Mouse (Mus musculus): ENCODE measurements around the gene Upk1b. TPM values are rescaled to one million over a fixed set of nuclear protein-coding genes. Genes with fewer than 3 reads are reported as not detected.

Gene Upk1b
- total and polyA plus RNA-seq, 2 experiments from 2014 or later, result 0.62 to 1.3 TPM

GRCm38 (mm10) chr16:38774964-38775746, 25.0 kb downstream of the Upk1b start:
- H3K4me2 ChIP-seq (ENCODE audit: low read depth), result no peak overlapping the region
- no peaks in the 10 kb centered on the region for H3K36me3 ChIP-seq (ENCODE audit: insufficient read depth)
- no peak for TF ChIP-seq CTCF (IDR thresholded peaks at IDR 0.05; ENCODE audit: low read depth)
- no peak overlapping the region for H3K4me3 ChIP-seq (ENCODE audit: low read depth, low read length)
- whole genome bisulfite sequencing, result 70% methylated on average over 7 of the region's 7 CpGs
- H3K9ac ChIP-seq, result no peak overlapping the region
- no peak for DNase-seq
- H3K4me1 ChIP-seq (ENCODE audit: insufficient read depth), result no peaks in the 10 kb centered on the region
- H3K27me3 ChIP-seq (ENCODE audit: insufficient read depth, low read length), result no peaks in the 10 kb centered on the region
- ATAC-seq, result no peak
- no peaks in the 10 kb centered on the region for H3K9me3 ChIP-seq (ENCODE audit: low read length)
- H3K27ac ChIP-seq (ENCODE audit: low read depth, low read length), result no peak overlapping the region

GRCm38 (mm10) chr16:38772906-38773496, 27.1 kb downstream of the Upk1b start:
- no peak overlapping the region for H3K4me2 ChIP-seq (ENCODE audit: low read depth)
- no peak for DNase-seq
- no peak overlapping the region for H3K9ac ChIP-seq
- no peak overlapping the region for H3K4me3 ChIP-seq (ENCODE audit: low read depth, low read length)
- no peak overlapping the region for H3K27ac ChIP-seq (ENCODE audit: low read depth, low read length)
- TF ChIP-seq CTCF (IDR thresholded peaks at IDR 0.05; ENCODE audit: low read depth), result no peak
- WGBS, result 46% methylated on average over 12 of the region's 12 CpGs
- H3K27me3 ChIP-seq (ENCODE audit: insufficient read depth, low read length), result no peaks in the 10 kb centered on the region
- no peaks in the 10 kb centered on the region for H3K4me1 ChIP-seq (ENCODE audit: insufficient read depth)
- no peak for ATAC-seq
- peaks cover 13% of the 10 kb centered on the region; the same call in 1 of the 2 replicates for H3K36me3 ChIP-seq (ENCODE audit: insufficient read depth)
- no peaks in the 10 kb centered on the region for H3K9me3 ChIP-seq (ENCODE audit: low read length)

DNA sequence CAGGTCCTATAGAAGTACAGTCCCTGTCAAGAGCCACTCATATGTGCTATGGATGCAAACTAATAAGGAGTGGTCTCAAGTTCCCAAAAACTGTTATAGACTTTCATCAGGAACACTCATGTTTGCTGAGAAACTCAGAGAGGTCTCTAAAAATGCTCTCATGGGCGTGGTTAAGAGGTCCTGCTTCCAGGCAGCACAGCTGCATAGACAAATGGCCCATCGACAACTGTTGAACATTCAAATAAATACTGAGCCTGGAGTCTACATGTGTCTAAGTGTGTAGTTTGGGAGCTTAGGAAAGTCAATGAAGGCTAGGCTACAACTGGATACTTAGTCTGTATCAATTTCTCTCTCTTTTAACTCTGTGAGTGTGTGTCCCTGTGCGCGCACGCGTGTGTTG, 29.0 kb downstream of the Upk1b start:
- no peak for ATAC-seq
- 94% methylated on average over 6 of the region's 6 CpGs for WGBS
- no peaks in the 10 kb centered on the region for H3K4me1 ChIP-seq (ENCODE audit: insufficient read depth)

DNA sequence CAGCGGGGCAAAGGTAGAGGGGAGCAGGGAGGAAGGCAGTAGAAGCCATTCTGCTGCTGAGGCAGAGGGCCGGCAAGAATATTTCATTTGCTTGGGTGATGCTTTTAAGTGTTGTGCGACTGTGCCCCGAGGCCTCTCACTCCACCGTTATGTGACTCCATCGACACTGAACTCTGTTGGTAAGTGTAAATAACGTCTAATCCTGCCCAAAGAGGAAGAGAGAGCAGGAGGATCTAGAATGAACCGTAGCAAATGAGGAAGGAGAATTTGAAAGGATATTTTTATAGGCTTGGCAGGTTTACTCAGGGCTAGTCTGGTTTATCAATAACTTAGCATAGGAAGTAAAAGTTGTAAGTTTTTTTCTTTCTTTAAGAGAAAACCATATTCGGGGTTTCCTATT, 30.6 kb downstream of the Upk1b start:
- H3K9me3 ChIP-seq (ENCODE audit: low read length), result no peaks in the 10 kb centered on the region
- no peak for TF ChIP-seq CTCF (IDR thresholded peaks at IDR 0.05; ENCODE audit: low read depth)
- 88% methylated on average over 9 of the region's 9 CpGs for WGBS
- H3K36me3 ChIP-seq (ENCODE audit: insufficient read depth), result peaks cover 36% of the 10 kb centered on the region
- H3K4me1 ChIP-seq (ENCODE audit: insufficient read depth), result no peaks in the 10 kb centered on the region
- no peak overlapping the region for H3K4me3 ChIP-seq (ENCODE audit: low read depth, low read length)
- H3K27me3 ChIP-seq (ENCODE audit: insufficient read depth, low read length), result no peaks in the 10 kb centered on the region
- H3K4me2 ChIP-seq (ENCODE audit: low read depth), result no peak overlapping the region
- ATAC-seq, result no peak
- H3K27ac ChIP-seq (ENCODE audit: low read depth, low read length), result no peak overlapping the region
- H3K9ac ChIP-seq, result no peak overlapping the region
- DNase-seq, result no peak

More for the DNA sequence above, 29.0 kb downstream of the Upk1b start:
- Histone ChIP-seq H3K27ac (ENCODE audit: low read depth, low read length) (no peak overlapping the region), H3K27me3 (ENCODE audit: insufficient read depth, low read length) (no peaks in the 10 kb centered on the region), H3K4me2 (ENCODE audit: low read depth) (no peak overlapping the region), H3K4me3 (ENCODE audit: low read depth, low read length) (no peak overlapping the region), H3K9me3 (ENCODE audit: low read length) (no peaks in the 10 kb centered on the region), H3K36me3 (ENCODE audit: insufficient read depth) (peaks cover 27% of the 10 kb centered on the region), H3K9ac (no peak overlapping the region)
- TF ChIP-seq CTCF (IDR thresholded peaks at IDR 0.05; ENCODE audit: low read depth), result no peak
- DNase-seq, result no peak

- 86% methylated on average over 8 of the region's 8 CpGs for WGBS
- H3K9ac ChIP-seq, result no peak overlapping the region
- no peak for DNase-seq
Measured at GRCm38 (mm10) chr16:38768386-38768785, 31.7 kb downstream of the Upk1b start.

GRCm38 (mm10) chr16:38767761-38768160, 32.4 kb downstream of the Upk1b start:
- Histone ChIP-seq H3K4me1 (ENCODE audit: insufficient read depth) (no peaks in the 10 kb centered on the region), H3K9ac (no peak overlapping the region), H3K36me3 (ENCODE audit: insufficient read depth) (peaks cover 48% of the 10 kb centered on the region), H3K4me3 (ENCODE audit: low read depth, low read length) (no peak overlapping the region), H3K27ac (ENCODE audit: low read depth, low read length) (no peak overlapping the region), H3K9me3 (ENCODE audit: low read length) (no peaks in the 10 kb centered on the region), H3K4me2 (ENCODE audit: low read depth) (no peak overlapping the region), H3K27me3 (ENCODE audit: insufficient read depth, low read length) (no peaks in the 10 kb centered on the region)
- DNase-seq, result peak; percentile 17
- WGBS, result 75% methylated on average over 8 of the region's 8 CpGs
- no peak for TF ChIP-seq CTCF (IDR thresholded peaks at IDR 0.05; ENCODE audit: low read depth)
- no peak for ATAC-seq

More at GRCm38 (mm10) chr16:38768386-38768785, 31.7 kb downstream of the Upk1b start:
- Histone ChIP-seq H3K4me1 (ENCODE audit: insufficient read depth) (no peaks in the 10 kb centered on the region), H3K36me3 (ENCODE audit: insufficient read depth) (peaks cover 44% of the 10 kb centered on the region), H3K4me2 (ENCODE audit: low read depth) (no peak overlapping the region), H3K27ac (ENCODE audit: low read depth, low read length) (no peak overlapping the region), H3K4me3 (ENCODE audit: low read depth, low read length) (no peak overlapping the region), H3K9me3 (ENCODE audit: low read length) (no peaks in the 10 kb centered on the region), H3K27me3 (ENCODE audit: insufficient read depth, low read length) (no peaks in the 10 kb centered on the region)
- ATAC-seq, result no peak
- TF ChIP-seq CTCF (IDR thresholded peaks at IDR 0.05; ENCODE audit: low read depth), result no peak

DNA sequence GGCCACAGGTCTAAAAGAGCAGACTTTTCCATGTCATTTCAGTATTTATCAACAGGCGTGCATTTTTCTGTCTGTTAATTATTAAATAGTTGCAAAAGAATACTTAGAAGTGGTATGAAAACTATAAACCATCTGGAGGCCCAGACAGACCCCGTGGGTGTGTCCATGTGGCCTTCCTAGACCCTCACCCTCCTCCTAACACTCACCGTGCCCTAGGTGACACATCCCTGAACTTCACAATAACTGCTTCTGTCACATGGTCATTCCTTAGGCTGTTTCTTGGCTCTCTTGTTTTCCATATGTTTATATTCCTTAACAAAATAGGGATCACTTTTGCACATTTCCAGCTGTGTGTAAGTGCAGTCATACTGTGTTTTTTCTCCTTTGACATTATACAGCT, 33.5 kb downstream of the Upk1b start:
- H3K9me3 ChIP-seq (ENCODE audit: low read length), result no peaks in the 10 kb centered on the region
- no peaks in the 10 kb centered on the region for H3K27me3 ChIP-seq (ENCODE audit: insufficient read depth, low read length)
- H3K4me1 ChIP-seq (ENCODE audit: insufficient read depth), result no peaks in the 10 kb centered on the region
- H3K4me3 ChIP-seq (ENCODE audit: low read depth, low read length), result no peak overlapping the region
- H3K36me3 ChIP-seq (ENCODE audit: insufficient read depth), result peaks cover 53% of the 10 kb centered on the region
- no peak overlapping the region for H3K9ac ChIP-seq
- H3K4me2 ChIP-seq (ENCODE audit: low read depth), result no peak overlapping the region
- 69% methylated on average over 3 of the region's 3 CpGs for WGBS
- no peak overlapping the region for H3K27ac ChIP-seq (ENCODE audit: low read depth, low read length)
- DNase-seq, result no peak
- no peak for TF ChIP-seq CTCF (IDR thresholded peaks at IDR 0.05; ENCODE audit: low read depth)
- no peak for ATAC-seq

All from forebrain, postnatal 0 days (tissue).